Mouse (Mus musculus): Measurements from ENCODE around the gene Meioc. TPM values are rescaled to one million over a fixed set of nuclear protein-coding genes. Genes with fewer than 3 reads are reported as not detected.

Gene Meioc
- not detected for polyA plus RNA-seq (2017; shearing (Covaris generic))

DNA sequence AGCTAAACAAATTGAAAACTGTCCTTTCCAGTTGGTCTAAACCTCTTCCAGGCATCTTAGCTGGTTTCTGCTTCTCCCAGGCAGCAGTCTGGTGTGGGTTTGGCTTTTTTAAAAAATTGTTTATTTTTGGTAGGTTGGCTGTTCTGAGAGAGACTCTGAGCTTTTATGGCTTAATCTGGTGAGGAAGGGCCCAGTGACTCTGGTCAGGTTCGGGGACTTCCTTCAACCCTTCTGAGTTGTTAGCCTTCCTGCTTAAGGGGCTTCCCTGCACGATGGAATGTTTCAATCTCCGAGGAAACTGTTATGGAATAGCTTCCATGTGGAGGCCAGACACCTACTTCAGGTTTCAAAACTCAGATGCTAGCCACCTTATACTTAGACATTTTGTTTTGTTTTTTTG is at the start of gene Meioc:
Gene Meioc, plus strand, starts transcription at position 301 of the 400 bp plus-strand sequence.

DNA sequence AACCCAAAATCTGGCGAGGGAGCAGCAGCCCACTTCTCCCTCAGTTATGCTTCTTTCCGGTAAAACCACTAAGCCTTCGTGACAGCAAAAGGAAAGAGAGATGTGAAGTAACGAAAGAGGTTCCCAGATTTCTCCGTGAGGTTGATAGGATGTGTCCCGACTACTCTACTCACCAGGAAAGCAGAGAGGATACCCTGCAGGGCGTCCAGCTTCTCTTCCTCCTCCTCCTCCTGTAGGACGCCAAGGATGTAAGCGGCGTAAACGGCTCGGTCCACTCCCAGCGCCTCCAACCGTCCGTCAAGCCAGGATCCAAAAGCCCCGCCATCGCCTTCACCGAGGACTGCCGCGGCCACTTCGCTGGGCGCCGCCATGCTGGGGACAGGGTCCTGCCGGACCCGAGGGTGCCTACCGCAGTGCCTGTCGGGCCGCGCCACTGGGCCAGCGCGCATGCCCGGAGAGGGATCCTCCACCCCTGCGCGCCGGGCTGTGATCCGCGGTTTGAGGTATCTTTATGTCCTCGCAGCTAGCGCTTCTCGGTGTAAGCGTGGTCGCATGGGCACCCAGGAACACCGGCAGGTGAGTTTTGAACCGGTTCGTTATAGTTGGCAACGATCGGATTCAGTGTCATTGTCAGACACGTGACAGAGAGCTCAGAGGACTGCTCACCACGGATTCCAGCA is 34.0 kb downstream of the Meioc start, which contains the start of gene Ccdc43:
Gene Ccdc43, minus strand, starts transcription at position 445 of the 680 bp plus-strand sequence.

Other genes starting within 250 kb of the Meioc start
- 10 to 100 TPM; 43.3 to 59.5 TPM for gene Grn, start 233.4 kb upstream of the Meioc start, polyA plus RNA-seq (2017; shearing (Covaris generic))
- gene Fam171a2, start 216.0 kb upstream of the Meioc start, polyA plus RNA-seq (2017; shearing (Covaris generic)) = under 1 TPM; 0.70 to 0.88 TPM
- gene Itga2b, start 193.6 kb upstream of the Meioc start, polyA plus RNA-seq (2017; shearing (Covaris generic)) = 1 to 10 TPM in 1 of 2 experiments, not detected in 1; 1.4 TPM
- gene Gpatch8, start 107.3 kb upstream of the Meioc start, polyA plus RNA-seq (2017; shearing (Covaris generic)) = 10 to 100 TPM; 55.5 to 64.2 TPM
- gene Gm11627, start 84.3 kb upstream of the Meioc start, polyA plus RNA-seq (2017; shearing (Covaris generic)) = under 1 TPM in 1 of 2 experiments, not detected in 1; 0.84 TPM
- under 1 TPM in 1 of 2 experiments, not detected in 1; 0.15 TPM for gene Fzd2, start 59.3 kb upstream of the Meioc start, polyA plus RNA-seq (2017; shearing (Covaris generic))
- gene Ccdc43, start 34.1 kb downstream of the Meioc start, polyA plus RNA-seq (2017; shearing (Covaris generic)) = 10 to 100 TPM; 30.5 to 31.8 TPM
- gene Adam11, start 97.7 kb downstream of the Meioc start, polyA plus RNA-seq (2017; shearing (Covaris generic)) = 1 to 10 TPM in 1 of 2 experiments, not detected in 1; 2.0 TPM
- under 1 TPM in 1 of 2 experiments, not detected in 1; 0.28 TPM for gene Gjc1, start 156.0 kb downstream of the Meioc start, polyA plus RNA-seq (2017; shearing (Covaris generic))
- gene Higd1b, start 172.1 kb downstream of the Meioc start, polyA plus RNA-seq (2017; shearing (Covaris generic)) = under 1 TPM in 1 of 2 experiments, not detected in 1; 0.66 TPM
- gene Eftud2, start 217.3 kb downstream of the Meioc start, polyA plus RNA-seq (2017; shearing (Covaris generic)) = 100 to 1,000 TPM; 147 to 173 TPM
- not detected for gene Ccdc103, start 217.5 kb downstream of the Meioc start, polyA plus RNA-seq (2017; shearing (Covaris generic))
- not detected for gene Fam187a, start 221.5 kb downstream of the Meioc start, polyA plus RNA-seq (2017; shearing (Covaris generic))
- gene Gfap, start 237.2 kb downstream of the Meioc start, polyA plus RNA-seq (2017; shearing (Covaris generic)) = under 1 TPM; 0.08 to 0.28 TPM